Mouse (Mus musculus): Measurements from ENCODE around the gene Pcbd1. TPM values are rescaled to one million over a fixed set of nuclear protein-coding genes. Genes with fewer than 3 reads are reported as not detected.

Pcbd1 gene
- polyA plus RNA-seq, 1 experiment = 0.28 TPM

DNA sequence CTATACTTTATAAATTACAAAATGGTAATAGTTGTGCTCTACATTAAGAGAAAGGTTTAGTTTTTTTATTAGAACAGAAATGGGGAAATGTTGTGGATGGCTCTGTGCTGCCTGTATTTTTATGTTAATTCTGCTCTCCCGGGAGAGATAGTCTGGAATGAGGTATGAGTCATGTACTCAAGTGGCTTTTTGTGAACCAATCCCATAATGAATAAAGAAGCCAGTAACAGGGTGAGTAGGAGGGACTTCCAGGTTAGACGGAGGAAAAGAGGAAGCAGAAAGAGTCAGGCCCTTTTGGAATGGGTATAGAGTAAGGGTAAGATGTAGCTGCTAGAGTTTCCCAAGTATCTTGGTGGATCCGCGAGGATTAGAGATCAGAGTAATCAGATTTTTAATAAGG is 44.9 kb downstream of the Pcbd1 start:
- no peak overlapping the region for H3K27ac ChIP-seq (ENCODE audit: control insufficient read depth, insufficient read depth, low read depth, low read length)
- H3K27me3 ChIP-seq (ENCODE audit: control insufficient read depth, insufficient read depth, low read length) = no peaks in the 10 kb centered on the region
- H3K36me3 ChIP-seq (ENCODE audit: control insufficient read depth, insufficient read depth, low read length) = no peaks in the 10 kb centered on the region
- H3K4me1 ChIP-seq (ENCODE audit: control insufficient read depth, insufficient read depth, low read length) = no peaks in the 10 kb centered on the region
- TF ChIP-seq POLR2A (IDR thresholded peaks at IDR 0.05; ENCODE audit: control insufficient read depth, low read depth, low read length) = no peak
- TF ChIP-seq CTCF (IDR thresholded peaks at IDR 0.05; ENCODE audit: control insufficient read depth, insufficient read depth, insufficient replicate concordance, low read depth, low read length) = no peak
- H3K4me3 ChIP-seq (ENCODE audit: control insufficient read depth, low read depth, low read length) = no peak overlapping the region

DNA sequence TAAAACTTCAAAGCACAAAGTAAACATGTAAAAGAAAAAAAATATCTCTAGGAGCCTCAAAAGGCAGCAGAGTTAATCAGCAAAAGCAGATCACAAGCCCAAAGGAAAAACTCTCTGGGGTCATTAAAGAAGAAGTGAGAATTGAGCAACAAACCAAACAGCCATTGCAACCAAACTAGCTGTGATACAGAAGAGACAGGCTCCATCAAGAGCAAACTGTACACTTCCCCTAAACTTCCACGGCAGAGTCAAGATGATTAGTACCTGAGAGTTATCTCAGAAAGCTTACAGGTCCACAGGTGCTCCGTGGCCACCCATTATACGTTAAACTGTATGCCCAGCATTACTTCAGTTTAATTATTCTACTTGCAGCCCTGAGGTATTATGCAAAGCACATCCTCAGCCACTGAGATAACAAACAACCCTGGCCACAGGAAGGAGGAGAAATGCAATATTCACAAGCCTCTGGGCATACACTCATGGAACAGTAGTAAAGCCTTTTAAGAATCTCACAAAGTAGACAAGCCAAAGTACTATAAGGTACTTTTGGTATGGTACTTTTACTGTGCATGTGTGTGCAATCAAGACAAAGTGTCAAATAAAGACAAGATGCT is 46.2 kb downstream of the Pcbd1 start:
- no peak overlapping the region for H3K4me3 ChIP-seq (ENCODE audit: control insufficient read depth, low read depth, low read length)
- H3K27me3 ChIP-seq (ENCODE audit: control insufficient read depth, insufficient read depth, low read length) = no peaks in the 10 kb centered on the region
- H3K4me1 ChIP-seq (ENCODE audit: control insufficient read depth, insufficient read depth, low read length) = no peaks in the 10 kb centered on the region
- TF ChIP-seq POLR2A (IDR thresholded peaks at IDR 0.05; ENCODE audit: control insufficient read depth, low read depth, low read length) (no peak), CTCF (IDR thresholded peaks at IDR 0.05; ENCODE audit: control insufficient read depth, insufficient read depth, insufficient replicate concordance, low read depth, low read length) (no peak)
- H3K36me3 ChIP-seq (ENCODE audit: control insufficient read depth, insufficient read depth, low read length) = no peaks in the 10 kb centered on the region
- no peak overlapping the region for H3K27ac ChIP-seq (ENCODE audit: control insufficient read depth, insufficient read depth, low read depth, low read length)

DNA sequence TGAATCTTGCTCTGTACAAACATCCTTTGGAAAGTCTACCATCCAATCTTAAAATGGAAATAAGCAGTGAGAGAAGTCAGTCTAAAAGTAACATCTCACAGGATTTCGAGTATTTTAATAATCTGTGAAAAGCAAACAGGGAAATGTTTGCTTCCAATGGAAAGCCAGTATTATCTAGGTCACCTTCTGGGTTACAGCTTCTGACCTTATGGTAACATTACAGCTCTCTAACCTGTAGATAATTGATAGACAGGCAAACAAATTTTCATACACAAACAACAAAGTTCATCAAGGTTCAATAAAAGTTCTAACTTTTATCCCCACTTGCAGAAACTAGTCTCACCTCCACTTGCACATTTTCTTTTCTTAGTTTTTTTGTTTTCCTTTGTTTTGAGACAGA is 48.4 kb downstream of the Pcbd1 start:
- no peaks in the 10 kb centered on the region for H3K27me3 ChIP-seq (ENCODE audit: control insufficient read depth, insufficient read depth, low read length)
- TF ChIP-seq POLR2A (IDR thresholded peaks at IDR 0.05; ENCODE audit: control insufficient read depth, low read depth, low read length) (no peak), CTCF (IDR thresholded peaks at IDR 0.05; ENCODE audit: control insufficient read depth, insufficient read depth, insufficient replicate concordance, low read depth, low read length) (no peak)
- H3K4me3 ChIP-seq (ENCODE audit: control insufficient read depth, low read depth, low read length) = no peak overlapping the region
- no peak overlapping the region for H3K27ac ChIP-seq (ENCODE audit: control insufficient read depth, insufficient read depth, low read depth, low read length)
- no peaks in the 10 kb centered on the region for H3K36me3 ChIP-seq (ENCODE audit: control insufficient read depth, insufficient read depth, low read length)
- no peaks in the 10 kb centered on the region for H3K4me1 ChIP-seq (ENCODE audit: control insufficient read depth, insufficient read depth, low read length)

- Histone ChIP-seq H3K4me1 (ENCODE audit: control insufficient read depth, insufficient read depth, low read length) (peaks cover 11% of the 10 kb centered on the region), H3K27ac (ENCODE audit: control insufficient read depth, insufficient read depth, low read depth, low read length) (no peak overlapping the region), H3K27me3 (ENCODE audit: control insufficient read depth, insufficient read depth, low read length) (peaks cover 7% of the 10 kb centered on the region; the same call in 1 of the 2 replicates), H3K36me3 (ENCODE audit: control insufficient read depth, insufficient read depth, low read length) (no peaks in the 10 kb centered on the region), H3K4me3 (ENCODE audit: control insufficient read depth, low read depth, low read length) (no peak overlapping the region)
- TF ChIP-seq POLR2A (IDR thresholded peaks at IDR 0.05; ENCODE audit: control insufficient read depth, low read depth, low read length) (no peak), CTCF (IDR thresholded peaks at IDR 0.05; ENCODE audit: control insufficient read depth, insufficient read depth, insufficient replicate concordance, low read depth, low read length) (no peak)
Observed at GRCm38 (mm10) chr10:61143343-61143742, 54.2 kb downstream of the Pcbd1 start.

Other genes with a start within 250 kb of the Pcbd1 start
- 10.3 and 13.1 TPM in 2 replicates for gene Sgpl1, start 58.4 kb downstream of the Pcbd1 start, polyA plus RNA-seq (2012; rRNA removed)
- gene Tbata, start 82.6 kb downstream of the Pcbd1 start, polyA plus RNA-seq (2012; rRNA removed) = 590 and 599 TPM in 2 replicates
- gene Adamts14, start 184.1 kb downstream of the Pcbd1 start, polyA plus RNA-seq (2012; rRNA removed) = 0.61 and 0.77 TPM in 2 replicates
- gene Prf1, start 208.5 kb downstream of the Pcbd1 start, polyA plus RNA-seq (2012; rRNA removed) = not detected in 2 replicates

Measured in testis, adult 2 months (tissue).